Mouse (Mus musculus): ENCODE data around the gene Ckap5. TPM values are rescaled to one million over a fixed set of nuclear protein-coding genes. Genes with fewer than 3 reads are reported as not detected.

The Ckap5 gene
- polyA plus RNA-seq, 1 experiment from 2014 or later, result 139 TPM

DNA sequence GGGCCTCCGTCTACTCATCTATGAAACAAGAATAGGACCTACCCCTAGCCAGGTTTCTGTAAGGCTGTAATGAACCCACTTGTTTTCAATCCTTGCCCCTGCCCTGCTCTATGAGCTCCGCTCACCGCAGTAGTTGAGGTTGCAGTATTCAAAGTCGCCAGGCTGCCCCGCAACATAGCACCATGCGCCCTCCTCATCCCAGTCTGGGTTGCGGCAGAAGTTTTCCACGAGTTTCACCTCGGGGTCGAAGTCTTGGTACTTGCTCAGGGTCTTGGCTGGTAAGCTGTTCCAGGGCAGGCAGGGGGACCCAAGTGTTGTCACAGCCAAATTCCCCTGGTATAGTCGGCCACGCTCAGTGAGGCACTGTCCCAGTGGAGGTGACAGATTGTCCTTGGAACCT is 103.8 kb downstream of the Ckap5 start:
- Histone ChIP-seq H3K9me3 (replicated peaks) (no peaks in the 10 kb centered on the region), H3K4me2 (replicated peaks) (no peak overlapping the region), H3K9ac (no peak overlapping the region), H3K27ac (no peak overlapping the region), H3K4me1 (no peaks in the 10 kb centered on the region), H3K4me3 (no peak overlapping the region), H3K27me3 (no peaks in the 10 kb centered on the region), H3K36me3 (no peaks in the 10 kb centered on the region)
- ATAC-seq (ENCODE audit: low FRiP score), result no peak
- 94% methylated on average over 12 of the region's 12 CpGs for WGBS

DNA sequence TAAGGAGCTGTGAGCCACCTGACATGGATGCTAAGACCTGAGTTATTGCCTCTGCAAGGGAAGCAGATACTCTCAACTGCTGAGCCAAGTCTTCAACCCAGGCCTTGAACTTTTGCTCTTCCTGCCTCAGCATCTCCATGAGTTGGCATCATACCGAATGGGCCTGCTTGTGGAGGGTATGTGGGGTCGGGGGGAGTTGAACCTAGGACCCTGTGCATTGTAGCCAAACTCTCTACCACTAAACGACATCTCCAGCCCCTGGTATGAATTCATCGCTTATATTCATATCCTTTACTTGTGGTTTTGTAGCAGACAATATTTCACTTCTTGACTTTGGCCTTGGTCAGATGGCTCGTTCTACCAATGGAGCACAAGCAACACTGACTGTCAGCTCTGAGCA is 105.3 kb downstream of the Ckap5 start:
- ATAC-seq (ENCODE audit: low FRiP score), result no peak
- Histone ChIP-seq H3K9me3 (replicated peaks) (no peaks in the 10 kb centered on the region), H3K27ac (no peak overlapping the region), H3K4me1 (no peaks in the 10 kb centered on the region), H3K9ac (no peak overlapping the region), H3K36me3 (no peaks in the 10 kb centered on the region), H3K27me3 (no peaks in the 10 kb centered on the region), H3K4me3 (no peak overlapping the region), H3K4me2 (replicated peaks) (no peak overlapping the region)
- WGBS, result 81% methylated on average over 5 of the region's 5 CpGs

DNA sequence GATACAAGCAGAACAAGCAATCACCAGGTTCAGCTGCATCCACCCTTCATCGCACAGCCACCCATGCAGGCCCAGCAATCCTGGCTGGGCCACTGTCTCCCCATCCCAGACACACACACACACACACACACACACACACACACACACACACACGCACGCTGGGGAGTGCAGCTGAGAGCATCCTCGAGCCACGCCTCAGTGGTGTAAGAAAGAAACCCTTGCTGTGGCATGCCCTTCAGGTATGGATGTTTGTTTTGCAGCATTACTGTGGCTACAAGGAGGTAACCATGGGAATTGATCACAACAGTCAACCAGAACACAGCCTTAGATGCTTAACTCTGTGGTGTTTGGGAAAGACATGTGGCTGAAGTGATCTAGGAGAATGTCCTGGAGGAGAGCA is 105.8 kb downstream of the Ckap5 start:
- 88% methylated on average over 5 of the region's 5 CpGs for WGBS

DNA sequence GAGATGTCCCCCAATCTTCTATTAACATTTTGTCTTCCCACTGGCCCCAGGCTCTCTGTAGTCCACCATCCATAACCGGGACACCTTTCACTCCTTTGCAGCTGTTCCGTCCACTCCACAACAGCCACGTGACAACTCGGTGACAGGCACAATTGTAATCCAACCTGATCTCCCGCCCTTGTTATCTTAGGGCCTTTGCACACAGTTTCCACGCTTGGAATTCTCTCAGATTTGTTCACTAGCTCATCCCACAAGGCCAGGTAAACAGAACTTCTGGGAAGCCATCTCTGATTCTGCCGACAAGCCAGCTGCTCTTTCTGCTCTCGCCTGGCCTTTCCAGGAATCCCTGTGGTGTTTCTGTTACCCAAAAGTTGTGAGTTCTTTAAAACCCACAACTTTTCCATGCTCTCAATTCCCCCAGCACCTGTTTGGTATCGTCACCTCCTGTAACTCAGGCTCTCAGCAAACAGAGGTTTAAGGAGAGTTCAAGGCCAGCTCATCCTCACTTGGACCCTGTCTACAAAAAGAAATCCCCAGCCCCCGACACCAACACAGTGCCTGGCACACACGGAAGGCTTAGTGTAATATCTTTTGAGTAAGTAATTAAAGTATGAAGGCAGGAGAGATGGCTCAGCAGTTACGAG is 106.9 kb downstream of the Ckap5 start:
- H3K4me1 ChIP-seq, result no peaks in the 10 kb centered on the region
- ATAC-seq (ENCODE audit: low FRiP score), result no peak
- H3K9ac ChIP-seq, result no peak overlapping the region
- H3K4me2 ChIP-seq (replicated peaks), result no peak overlapping the region
- no peaks in the 10 kb centered on the region for H3K27me3 ChIP-seq
- H3K9me3 ChIP-seq (replicated peaks), result no peaks in the 10 kb centered on the region
- no peak overlapping the region for H3K27ac ChIP-seq
- no peak overlapping the region for H3K4me3 ChIP-seq
- no peaks in the 10 kb centered on the region for H3K36me3 ChIP-seq
- 82% methylated on average over 12 of the region's 12 CpGs for WGBS

More for the DNA sequence above, 105.8 kb downstream of the Ckap5 start:
- no peaks in the 10 kb centered on the region for H3K36me3 ChIP-seq
- no peaks in the 10 kb centered on the region for H3K9me3 ChIP-seq (replicated peaks)
- no peak overlapping the region for H3K27ac ChIP-seq
- no peaks in the 10 kb centered on the region for H3K4me1 ChIP-seq
- H3K4me3 ChIP-seq, result no peak overlapping the region
- H3K27me3 ChIP-seq, result no peaks in the 10 kb centered on the region
- no peak overlapping the region for H3K9ac ChIP-seq
- no peak for ATAC-seq (ENCODE audit: low FRiP score)
- no peak overlapping the region for H3K4me2 ChIP-seq (replicated peaks)

DNA sequence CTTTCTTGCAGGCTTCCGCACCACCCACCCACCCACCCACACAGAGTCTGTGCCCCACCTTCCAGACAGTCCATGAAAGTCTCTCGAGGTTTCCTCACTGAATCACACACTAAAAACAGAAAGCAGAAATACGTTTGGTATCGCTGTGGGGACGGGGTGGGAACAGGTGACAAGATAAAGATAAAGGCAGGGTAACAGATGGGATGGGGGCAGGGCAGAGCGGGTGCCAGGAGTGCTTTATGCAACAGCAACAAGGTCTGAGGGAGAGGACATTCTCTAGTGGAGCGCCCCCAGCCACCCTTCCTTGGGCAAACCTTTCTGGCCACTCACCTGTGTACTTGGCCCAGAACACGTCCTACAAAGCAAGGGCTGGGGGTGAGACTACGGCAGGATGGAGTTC is 108.3 kb downstream of the Ckap5 start:
- ATAC-seq (ENCODE audit: low FRiP score), result no peak
- Histone ChIP-seq H3K4me3 (no peak overlapping the region), H3K4me2 (replicated peaks) (no peak overlapping the region), H3K4me1 (no peaks in the 10 kb centered on the region), H3K9ac (no peak overlapping the region), H3K36me3 (no peaks in the 10 kb centered on the region), H3K27me3 (no peaks in the 10 kb centered on the region), H3K9me3 (replicated peaks) (no peaks in the 10 kb centered on the region), H3K27ac (no peak overlapping the region)
- 81% methylated on average over 9 of the region's 9 CpGs for WGBS

DNA sequence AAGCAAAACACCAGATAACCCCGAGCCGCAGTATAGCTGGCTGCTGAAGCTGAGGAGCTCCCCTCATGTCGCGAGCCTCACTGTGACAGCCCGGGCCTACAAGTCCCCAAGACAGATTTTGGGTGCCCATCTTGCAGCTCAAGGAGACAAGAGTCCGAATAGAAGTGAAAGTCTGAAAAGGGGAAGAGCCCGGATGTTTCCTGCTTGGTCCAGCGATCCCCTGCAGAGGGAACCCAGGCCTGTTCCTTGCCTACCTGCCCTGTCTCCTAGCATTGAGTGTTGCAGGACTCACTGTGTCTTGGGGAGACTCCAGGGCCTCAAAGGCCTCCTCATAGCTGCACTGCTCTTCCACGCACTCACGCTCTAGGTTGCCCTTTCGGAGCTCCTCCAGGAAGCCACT is 108.9 kb downstream of the Ckap5 start:
- H3K27ac ChIP-seq, result no peak overlapping the region
- no peak for ATAC-seq (ENCODE audit: low FRiP score)
- no peak overlapping the region for H3K9ac ChIP-seq
- H3K27me3 ChIP-seq, result no peaks in the 10 kb centered on the region
- H3K4me2 ChIP-seq (replicated peaks), result no peak overlapping the region
- no peaks in the 10 kb centered on the region for H3K4me1 ChIP-seq
- no peak overlapping the region for H3K4me3 ChIP-seq
- WGBS, result 86% methylated on average over 11 of the region's 11 CpGs
- no peaks in the 10 kb centered on the region for H3K36me3 ChIP-seq
- H3K9me3 ChIP-seq (replicated peaks), result no peaks in the 10 kb centered on the region

DNA sequence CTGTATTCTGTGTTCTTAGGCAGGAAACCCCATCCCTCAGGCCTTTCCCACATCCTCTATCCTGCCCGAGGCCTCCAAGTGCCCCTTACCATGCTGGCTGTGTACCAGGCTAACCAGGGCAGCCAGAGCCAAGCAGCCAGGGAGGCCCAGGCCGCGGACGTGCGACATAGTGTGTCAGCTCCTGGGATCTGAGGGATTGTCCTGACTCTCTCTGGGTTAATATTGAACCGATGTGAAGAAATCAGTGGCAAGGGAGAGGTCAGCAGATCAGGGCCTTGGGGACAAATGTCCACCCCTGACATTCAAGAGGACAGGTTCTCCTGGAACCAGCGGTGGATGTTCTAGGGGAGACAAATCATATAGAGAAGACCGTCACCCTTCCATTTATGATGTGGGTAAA is 109.7 kb downstream of the Ckap5 start, which contains the start of gene F2:
Gene F2 (minus strand): TSS at position 186 of the 400 bp plus-strand sequence.
- H3K4me1 ChIP-seq, result no peaks in the 10 kb centered on the region

DNA sequence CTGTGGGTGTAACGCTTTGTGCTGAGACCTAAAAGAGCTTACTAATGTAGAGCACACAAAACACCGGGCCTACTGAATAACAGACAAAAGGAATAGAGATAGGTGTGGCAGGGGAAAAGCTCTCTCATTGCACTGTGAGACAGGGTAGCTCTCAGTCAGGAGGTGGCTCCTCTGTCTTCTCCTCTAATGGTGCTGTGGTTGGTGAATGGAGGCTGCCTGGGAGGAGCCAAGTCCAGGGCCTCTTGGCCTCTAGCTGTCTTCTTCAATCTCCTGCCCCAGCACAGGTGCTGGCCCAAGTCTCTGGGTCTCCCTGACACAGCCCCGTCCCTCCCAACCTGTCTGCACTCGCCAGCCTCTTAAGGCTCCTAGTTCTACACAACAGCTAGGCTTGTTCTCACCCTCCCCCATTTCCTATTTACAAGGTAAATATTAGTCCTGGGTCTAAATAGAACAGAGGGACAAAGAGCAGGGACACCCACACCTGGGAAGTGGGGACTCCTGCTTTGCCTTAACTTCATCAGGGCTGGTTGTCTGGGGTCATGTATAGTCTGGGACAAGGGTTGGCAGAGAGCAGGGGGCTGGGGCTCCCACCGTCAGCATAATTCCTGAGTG is 110.3 kb downstream of the Ckap5 start:
- H3K4me2 ChIP-seq (replicated peaks), result no peak overlapping the region
- H3K27ac ChIP-seq, result no peak overlapping the region
- no peaks in the 10 kb centered on the region for H3K36me3 ChIP-seq
- 83% methylated on average over 5 of the region's 5 CpGs for WGBS
- no peak for ATAC-seq (ENCODE audit: low FRiP score)
- no peaks in the 10 kb centered on the region for H3K4me1 ChIP-seq
- H3K4me3 ChIP-seq, result no peak overlapping the region
- no peak overlapping the region for H3K9ac ChIP-seq
- H3K27me3 ChIP-seq, result no peaks in the 10 kb centered on the region
- no peaks in the 10 kb centered on the region for H3K9me3 ChIP-seq (replicated peaks)

More for the DNA sequence above, 109.7 kb downstream of the Ckap5 start, which contains the start of gene F2:
- no peaks in the 10 kb centered on the region for H3K36me3 ChIP-seq
- H3K4me3 ChIP-seq, result no peak within 1 kb of the TSS
- ATAC-seq (ENCODE audit: low FRiP score), result no peak
- H3K9me3 ChIP-seq (replicated peaks), result no peaks in the 10 kb centered on the region
- no peak within 1 kb of the TSS for H3K9ac ChIP-seq
- H3K27ac ChIP-seq, result no peak within 1 kb of the TSS
- 88% methylated on average over 8 of the region's 8 CpGs for WGBS
- no peak within 1 kb of the TSS for H3K4me2 ChIP-seq (replicated peaks)
- H3K27me3 ChIP-seq, result no peaks in the 10 kb centered on the region

DNA sequence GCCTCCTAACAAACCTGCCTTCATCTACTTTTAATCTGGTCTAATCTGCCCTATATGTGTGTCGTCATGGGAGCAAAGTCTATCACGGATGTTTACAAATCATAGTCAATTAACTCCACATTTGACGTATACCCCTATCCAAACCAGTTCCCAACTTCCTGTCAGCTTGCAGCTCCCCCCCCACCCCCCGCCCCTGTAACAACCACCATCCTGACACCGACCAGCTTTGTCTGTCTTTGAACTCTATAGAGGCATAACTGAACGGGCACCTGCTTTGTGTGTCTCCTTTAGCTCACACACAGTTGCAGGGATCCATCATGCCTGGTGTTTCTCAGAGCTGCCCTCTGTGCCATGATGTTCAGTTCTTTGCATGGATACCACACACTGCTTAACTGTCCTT is 112.4 kb downstream of the Ckap5 start:
- H3K27me3 ChIP-seq, result no peaks in the 10 kb centered on the region
- H3K27ac ChIP-seq, result no peak overlapping the region
- H3K36me3 ChIP-seq, result peaks cover 16% of the 10 kb centered on the region
- no peak overlapping the region for H3K9ac ChIP-seq
- WGBS, result 83% methylated on average over 6 of the region's 6 CpGs
- H3K4me1 ChIP-seq, result no peaks in the 10 kb centered on the region
- no peaks in the 10 kb centered on the region for H3K9me3 ChIP-seq (replicated peaks)
- no peak overlapping the region for H3K4me3 ChIP-seq
- ATAC-seq (ENCODE audit: low FRiP score), result no peak
- H3K4me2 ChIP-seq (replicated peaks), result no peak overlapping the region

DNA sequence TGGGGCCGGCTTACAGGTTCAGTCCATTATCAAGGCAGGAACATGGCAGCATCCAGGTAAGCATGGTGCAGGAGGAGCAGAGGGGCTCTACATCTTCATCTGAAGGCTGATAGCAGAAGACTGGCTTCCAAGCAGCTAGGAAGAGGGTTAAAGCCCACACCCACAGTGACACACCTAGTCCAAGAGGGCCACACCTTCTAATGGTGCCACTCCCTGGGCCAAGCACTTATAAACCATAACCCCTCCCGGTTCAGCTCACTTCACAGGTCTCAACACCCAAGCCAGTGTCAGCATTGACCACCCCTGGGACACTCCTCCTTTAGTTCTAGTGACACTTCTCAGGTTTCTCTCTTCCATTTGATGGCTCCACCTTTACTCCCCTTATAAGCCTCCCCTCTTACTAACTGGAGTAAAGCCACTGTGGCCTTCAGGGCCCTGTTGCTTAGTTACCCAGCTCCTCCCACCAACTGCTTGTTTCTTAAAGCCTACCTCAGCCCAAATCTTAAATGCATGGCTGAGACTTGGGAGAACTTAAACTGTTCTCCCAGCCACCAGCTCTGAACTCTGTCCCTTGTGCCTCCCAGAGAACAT is 116.4 kb downstream of the Ckap5 start:
- H3K27me3 ChIP-seq, result no peaks in the 10 kb centered on the region
- 91% methylated on average over 2 of the region's 2 CpGs for WGBS

DNA sequence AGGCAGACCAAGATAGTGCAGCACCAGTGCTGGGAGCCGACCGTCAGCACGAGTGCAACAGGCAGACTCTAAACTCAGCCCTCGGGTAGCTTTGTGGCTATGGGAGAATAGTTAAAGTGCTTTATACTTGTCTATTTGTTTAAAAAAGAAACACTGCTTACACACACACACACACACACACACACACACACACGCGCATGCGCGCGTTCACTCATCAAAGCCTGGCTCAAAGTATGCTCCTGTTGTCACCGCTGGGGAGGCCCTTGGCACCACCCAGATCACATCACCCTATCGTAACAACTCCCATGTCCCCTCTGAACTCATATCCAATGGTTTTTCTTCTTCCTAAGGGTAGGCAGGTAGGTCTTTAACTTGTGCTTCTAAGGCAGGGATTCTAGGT is 117.5 kb downstream of the Ckap5 start:
- H3K4me1 ChIP-seq, result peaks cover 7% of the 10 kb centered on the region
- no peak overlapping the region for H3K27ac ChIP-seq
- H3K27me3 ChIP-seq, result no peaks in the 10 kb centered on the region
- no peak overlapping the region for H3K4me3 ChIP-seq
- 94% methylated on average over 11 of the region's 11 CpGs for WGBS
- no peak for ATAC-seq (ENCODE audit: low FRiP score)
- H3K4me2 ChIP-seq (replicated peaks), result no peak overlapping the region
- H3K9me3 ChIP-seq (replicated peaks), result no peaks in the 10 kb centered on the region
- peaks cover 58% of the 10 kb centered on the region for H3K36me3 ChIP-seq
- no peak overlapping the region for H3K9ac ChIP-seq

More for the DNA sequence above, 116.4 kb downstream of the Ckap5 start:
- no peaks in the 10 kb centered on the region for H3K4me1 ChIP-seq
- no peak for ATAC-seq (ENCODE audit: low FRiP score)
- no peak overlapping the region for H3K4me2 ChIP-seq (replicated peaks)
- no peaks in the 10 kb centered on the region for H3K9me3 ChIP-seq (replicated peaks)
- H3K9ac ChIP-seq, result no peak overlapping the region
- H3K4me3 ChIP-seq, result no peak overlapping the region
- no peak overlapping the region for H3K27ac ChIP-seq
- H3K36me3 ChIP-seq, result peaks cover 56% of the 10 kb centered on the region

DNA sequence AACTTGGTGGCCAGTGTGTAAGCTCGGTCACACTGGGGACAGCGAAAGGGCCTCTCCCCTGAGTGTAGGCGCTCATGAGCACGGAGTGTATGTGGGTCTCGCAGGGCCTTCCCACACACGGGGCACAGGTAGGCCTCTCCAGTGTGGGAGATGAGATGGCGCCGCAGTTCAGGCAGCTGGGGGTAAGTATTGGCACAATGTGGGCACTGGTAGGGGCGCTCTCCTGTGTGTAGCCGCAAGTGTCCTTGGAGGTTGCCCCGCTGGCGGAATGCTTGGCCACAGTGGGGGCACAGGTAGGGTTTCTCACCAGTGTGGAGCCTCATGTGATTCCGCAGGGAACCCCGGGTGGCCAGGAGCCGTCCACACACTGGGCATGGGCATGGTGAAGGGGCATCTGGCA is 118.8 kb downstream of the Ckap5 start:
- Histone ChIP-seq H3K4me2 (replicated peaks) (no peak overlapping the region), H3K9me3 (replicated peaks) (no peaks in the 10 kb centered on the region), H3K27me3 (no peaks in the 10 kb centered on the region), H3K27ac (no peak overlapping the region), H3K9ac (no peak overlapping the region), H3K4me1 (peaks cover 8% of the 10 kb centered on the region), H3K4me3 (no peak overlapping the region), H3K36me3 (peaks cover 58% of the 10 kb centered on the region)
- 97% methylated on average over 15 of the region's 15 CpGs for WGBS
- no peak for ATAC-seq (ENCODE audit: low FRiP score)

DNA sequence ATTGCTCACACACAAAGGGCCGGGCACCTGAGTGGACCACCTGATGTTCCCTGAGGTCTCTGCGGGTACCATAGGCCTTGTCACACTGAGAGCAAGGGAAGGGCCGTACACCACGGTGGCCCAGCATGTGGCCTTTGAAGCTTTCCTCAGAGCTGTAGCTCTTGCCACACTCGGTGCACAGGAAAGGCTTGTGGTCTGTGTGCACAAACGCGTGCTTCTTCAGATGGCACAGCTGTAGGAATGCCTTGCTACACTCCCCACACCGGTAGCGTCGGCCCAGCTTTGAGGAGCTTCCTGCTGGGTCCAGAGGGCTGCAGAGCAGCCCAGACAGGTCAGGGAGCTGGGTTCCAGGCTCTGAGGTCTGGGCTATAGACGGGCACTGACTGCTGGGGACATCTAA is 119.2 kb downstream of the Ckap5 start:
- Histone ChIP-seq H3K4me1 (peaks cover 11% of the 10 kb centered on the region), H3K36me3 (peaks cover 58% of the 10 kb centered on the region), H3K27me3 (no peaks in the 10 kb centered on the region), H3K27ac (no peak overlapping the region), H3K9me3 (replicated peaks) (no peaks in the 10 kb centered on the region), H3K4me3 (no peak overlapping the region), H3K9ac (no peak overlapping the region), H3K4me2 (replicated peaks) (no peak overlapping the region)
- ATAC-seq (ENCODE audit: low FRiP score), result no peak
- 92% methylated on average over 11 of the region's 11 CpGs for WGBS
